ENCODE assay signal across 27 mouse cellular contexts in genomic region chr5:105917398-105917797, GRCm38 (mm10).
"Had no signal": no experiment of that assay in that cellular context is flagged by ENCODE, and none has a peak within 500 bp of the region (broad histone marks: within the 10 kb centered on the region; RNA-seq: fewer than 3 reads in every experiment).

No protein-coding gene starts in this region.

- H3K4me1 ChIP-seq: embryonic facial prominence, embryonic 10.5 days; embryonic facial prominence, embryonic 12.5 days; embryonic facial prominence, embryonic 13.5 days; embryonic facial prominence, embryonic 15.5 days; forebrain, embryonic 10.5 days; forebrain, embryonic 13.5 days; forebrain, embryonic 15.5 days had no signal

- H3K9me3 ChIP-seq: embryonic facial prominence, embryonic 10.5 days; embryonic facial prominence, embryonic 12.5 days; embryonic facial prominence, embryonic 13.5 days; embryonic facial prominence, embryonic 15.5 days; forebrain, embryonic 10.5 days; forebrain, embryonic 12.5 days; forebrain, embryonic 13.5 days; forebrain, embryonic 15.5 days had no signal

- ATAC-seq: forebrain, embryonic 13.5 days; forebrain, embryonic 14.5 days; forebrain, embryonic 15.5 days; forebrain, embryonic 16.5 days; forebrain, postnatal 0 days had no signal

- H3K9ac ChIP-seq: embryonic facial prominence, embryonic 12.5 days; embryonic facial prominence, embryonic 13.5 days; embryonic facial prominence, embryonic 15.5 days; forebrain, embryonic 12.5 days; forebrain, embryonic 13.5 days; forebrain, embryonic 15.5 days; forebrain, postnatal 0 days had no signal

- H3K4me3 ChIP-seq: embryonic facial prominence, embryonic 10.5 days; embryonic facial prominence, embryonic 12.5 days; embryonic facial prominence, embryonic 13.5 days; embryonic facial prominence, embryonic 15.5 days; erythroblast, embryonic 14.5 days; forebrain, embryonic 10.5 days; forebrain, embryonic 12.5 days; forebrain, embryonic 13.5 days; forebrain, embryonic 15.5 days; gastrocnemius, adult 2 months; heart, adult 2 months had no signal

- H3K27me3 ChIP-seq: embryonic facial prominence, embryonic 12.5 days; embryonic facial prominence, embryonic 13.5 days; embryonic facial prominence, embryonic 15.5 days; forebrain, embryonic 12.5 days; forebrain, embryonic 13.5 days; forebrain, embryonic 15.5 days had no signal

- H3K4me2 ChIP-seq: embryonic facial prominence, embryonic 12.5 days; embryonic facial prominence, embryonic 13.5 days; embryonic facial prominence, embryonic 15.5 days; forebrain, embryonic 12.5 days; forebrain, embryonic 13.5 days; forebrain, embryonic 15.5 days had no signal

- DNase-seq: cerebellum, adult 2 months; cerebellum, adult 8-10 months; cerebellum, adult 9-10 months; cerebellum, adult 9-11 months; cerebellum, postnatal 14 days; cerebellum, postnatal 25 days; cerebellum, postnatal 36 days; embryo, embryonic 11 days; forebrain, postnatal 0 days; gastrocnemius, adult 2 months; gastrocnemius, postnatal 10 days; gastrocnemius, postnatal 14 days; gastrocnemius, postnatal 25 days; gastrocnemius, postnatal 36 days; heart, adult 18-20 months; heart, adult 2 months had no signal

- H3K27ac ChIP-seq: embryonic facial prominence, embryonic 10.5 days; embryonic facial prominence, embryonic 12.5 days; embryonic facial prominence, embryonic 13.5 days; embryonic facial prominence, embryonic 15.5 days; forebrain, embryonic 10.5 days; forebrain, embryonic 12.5 days; forebrain, embryonic 13.5 days; forebrain, embryonic 15.5 days; gastrocnemius, adult 2 months; heart, adult 2 months had no signal
